ENCODE assay signal across 28 mouse cellular contexts in the genomic region with DNA sequence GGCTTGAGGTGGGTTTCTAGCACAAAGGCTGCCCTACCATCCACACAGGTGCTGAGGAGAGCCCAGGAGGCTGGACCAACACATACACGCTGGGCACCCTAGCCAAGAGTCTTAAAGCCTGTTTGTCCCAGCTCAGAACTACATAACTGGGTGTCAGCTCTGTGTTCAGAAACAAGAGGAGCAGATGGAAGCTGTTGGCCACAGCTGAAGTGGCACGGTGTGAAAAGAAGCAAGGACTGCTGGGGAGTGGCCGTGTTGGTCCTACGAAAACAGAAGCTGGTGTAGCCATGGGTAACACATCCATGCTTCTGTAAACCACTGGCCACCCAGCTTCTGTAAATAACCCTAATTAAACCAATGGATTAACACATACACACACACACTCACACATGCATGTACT. TPM values are rescaled to one million over a fixed set of nuclear protein-coding genes. Genes with fewer than 3 reads are reported as not detected.
A peak's percentile ranks its signal among the peaks of the same experiment; 100 is the strongest.
DNase-seq lines count a peak whose midpoint lies in the region; ATAC-seq and TF ChIP-seq lines count a peak whose summit lies in the region.
"Had no signal": no experiment of that assay in that cellular context is flagged by ENCODE, and none has a peak within 500 bp of the region (broad histone marks: within the 10 kb centered on the region; RNA-seq: fewer than 3 reads in every experiment).

No protein-coding gene starts in this region.

- no peak overlapping the region for H3K4me2 ChIP-seq in embryonic facial prominence, embryonic 15.5 days (replicated peaks)
- H3K4me2 ChIP-seq: forebrain, embryonic 15.5 days; hindbrain, embryonic 15.5 days; intestine, embryonic 15.5 days; kidney, embryonic 15.5 days; midbrain, embryonic 12.5 days; neural tube, embryonic 12.5 days had no signal

- no peak for TF ChIP-seq CTCF in layer of hippocampus, adult 2 months (conservative IDR thresholded peaks at IDR 0.05)

- H3K9me3 ChIP-seq in embryonic facial prominence, embryonic 15.5 days (replicated peaks): no peaks in the 10 kb centered on the region
- no peaks in the 10 kb centered on the region for H3K9me3 ChIP-seq in embryonic facial prominence, embryonic 10.5 days
- H3K9me3 ChIP-seq: forebrain, embryonic 15.5 days; hindbrain, embryonic 15.5 days; intestine, embryonic 15.5 days; kidney, embryonic 15.5 days; midbrain, embryonic 12.5 days; neural tube, embryonic 12.5 days had no signal

- DNase-seq in embryonic facial prominence, embryonic 10.5 days (ENCODE audit: low spot score): no peak
- no peak for DNase-seq in layer of hippocampus, adult 2 months (ENCODE audit: low spot score in 2 of 2)
- no peak for DNase-seq in layer of hippocampus, postnatal 25 days (ENCODE audit: extremely low spot score in 1 of 2, low spot score in 1 of 2)
- DNase-seq in testis, postnatal 10 days (ENCODE audit: low spot score): peak; percentile 19
- DNase-seq in testis, postnatal 14 days (ENCODE audit: low spot score): no peak
- DNase-seq in cerebellum, postnatal 25 days: no peak
- no peak for DNase-seq in thymus, postnatal 25 days
- DNase-seq: adrenal gland, postnatal 10 days; cerebellum, adult 2 months; cerebellum, postnatal 36 days; gastrocnemius, postnatal 36 days; kidney, postnatal 36 days; thymus, adult 18-20 months; thymus, postnatal 4 days had no signal

- no peaks in the 10 kb centered on the region for H3K36me3 ChIP-seq in embryonic facial prominence, embryonic 15.5 days
- H3K36me3 ChIP-seq in embryonic facial prominence, embryonic 10.5 days (replicated peaks): no peaks in the 10 kb centered on the region
- H3K36me3 ChIP-seq: forebrain, embryonic 15.5 days; hindbrain, embryonic 15.5 days; intestine, embryonic 15.5 days; kidney, embryonic 15.5 days; midbrain, embryonic 12.5 days; neural tube, embryonic 12.5 days had no signal

- H3K4me1 ChIP-seq in embryonic facial prominence, embryonic 15.5 days: peaks cover 21% of the 10 kb centered on the region
- H3K4me1 ChIP-seq in embryonic facial prominence, embryonic 10.5 days: peaks cover 14% of the 10 kb centered on the region
- H3K4me1 ChIP-seq: forebrain, embryonic 15.5 days; midbrain, embryonic 12.5 days had no signal

- WGBS in embryonic facial prominence, embryonic 15.5 days: 72% methylated on average over 4 of the region's 4 CpGs
- 89% methylated on average over 4 of the region's 4 CpGs for whole genome bisulfite sequencing in embryonic facial prominence, embryonic 10.5 days

- no peaks in the 10 kb centered on the region for H3K27me3 ChIP-seq in embryonic facial prominence, embryonic 15.5 days
- no peaks in the 10 kb centered on the region for H3K27me3 ChIP-seq in embryonic facial prominence, embryonic 10.5 days (replicated peaks; ENCODE audit: low read depth, poor library complexity, severe bottlenecking)
- H3K27me3 ChIP-seq: forebrain, embryonic 15.5 days; hindbrain, embryonic 15.5 days; intestine, embryonic 15.5 days; kidney, embryonic 15.5 days; midbrain, embryonic 12.5 days; neural tube, embryonic 12.5 days had no signal

- no peak overlapping the region for H3K4me3 ChIP-seq in embryonic facial prominence, embryonic 15.5 days (replicated peaks)
- H3K4me3 ChIP-seq in embryonic facial prominence, embryonic 10.5 days: no peak overlapping the region
- no peak overlapping the region for H3K4me3 ChIP-seq in layer of hippocampus, adult 2 months
- H3K4me3 ChIP-seq: forebrain, embryonic 15.5 days; hindbrain, embryonic 15.5 days; intestine, embryonic 15.5 days; kidney, embryonic 15.5 days; midbrain, embryonic 12.5 days; neural tube, embryonic 12.5 days had no signal

- peak overlapping the region; percentile 73; the same call in 1 of the 2 replicates for H3K27ac ChIP-seq in embryonic facial prominence, embryonic 15.5 days (replicated peaks)
- no peak overlapping the region for H3K27ac ChIP-seq in embryonic facial prominence, embryonic 10.5 days (replicated peaks)
- peak overlapping the region; percentile 49; the same call in 1 of the 2 replicates for H3K27ac ChIP-seq in layer of hippocampus, adult 2 months
- H3K27ac ChIP-seq: forebrain, embryonic 15.5 days; intestine, embryonic 15.5 days; kidney, embryonic 15.5 days; midbrain, embryonic 12.5 days; neural tube, embryonic 12.5 days had no signal

- H3K9ac ChIP-seq in embryonic facial prominence, embryonic 15.5 days: no peak overlapping the region
- H3K9ac ChIP-seq: forebrain, embryonic 15.5 days; hindbrain, embryonic 15.5 days; intestine, embryonic 15.5 days; kidney, embryonic 15.5 days; midbrain, embryonic 12.5 days; neural tube, embryonic 12.5 days had no signal

- ATAC-seq in embryonic facial prominence, embryonic 15.5 days (ENCODE audit: insufficient number of reproducible peaks, low FRiP score, low TSS enrichment, low read depth): no peak
- ATAC-seq: forebrain, embryonic 15.5 days; intestine, embryonic 15.5 days had no signal

RNA-seq across cellular contexts. Expression of gene Tmem174, which starts 18.1 kb away (rescaled TPM):
- 0.12 TPM in 1 of 2 replicates, not detected in the other for polyA plus RNA-seq in embryonic facial prominence, embryonic 15.5 days (2015; fragmentation: Nextera tagmentation; extraction: Ambion mirVana)
- not detected in 2 replicates for polyA plus RNA-seq in embryonic facial prominence, embryonic 10.5 days (2016; fragmentation: Nextera tagmentation; extraction: Ambion mirVana)
- under 1 TPM in 1 of 2 experiments, not detected in 1; 0.15 TPM for total RNA-seq in layer of hippocampus, adult 2 months (2021)
- total RNA-seq in layer of hippocampus, postnatal 25 days (2021): not detected
- total RNA-seq: adrenal gland, postnatal 10 days; gastrocnemius, adult 18-20 months; gastrocnemius, postnatal 36 days; hematopoietic stem cell, adult 5-6 weeks; left cerebral cortex, postnatal 36 days had no signal
- polyA plus RNA-seq: forebrain, embryonic 15.5 days; heart, embryonic 16.5 days; hindbrain, embryonic 15.5 days; limb, embryonic 14.5 days; liver, embryonic 16.5 days; midbrain, embryonic 12.5 days; neural tube, embryonic 12.5 days had no signal

RNA-seq across cellular contexts. Expression of gene Tmem171, which starts 39.3 kb away (rescaled TPM):
- polyA plus RNA-seq in embryonic facial prominence, embryonic 15.5 days (2015; fragmentation: Nextera tagmentation; extraction: Ambion mirVana): 0.29 and 0.69 TPM in 2 replicates
- not detected in 2 replicates for polyA plus RNA-seq in embryonic facial prominence, embryonic 10.5 days (2016; fragmentation: Nextera tagmentation; extraction: Ambion mirVana)
- 1 to 10 TPM; 1.7 to 1.8 TPM for total RNA-seq in layer of hippocampus, adult 2 months (2021)
- under 1 TPM; 0.42 to 0.54 TPM for total RNA-seq in layer of hippocampus, postnatal 25 days (2021)
- total RNA-seq: left cerebral cortex, postnatal 36 days; megakaryocyte, adult 5-6 weeks had no signal
- polyA plus RNA-seq: cerebellum, adult 2 months; forebrain, embryonic 15.5 days; hindbrain, embryonic 15.5 days; midbrain, embryonic 12.5 days; neural tube, embryonic 12.5 days had no signal
